Mouse (Mus musculus) ES-E14 (cell line): ENCODE results near the gene Fer. TPM values are rescaled to one million over a fixed set of nuclear protein-coding genes. Genes with fewer than 3 reads are reported as not detected.

Experiments used
- DNase-seq: peaks from one replicate; pipeline ENCODE4 v3.0.0-alpha.2; 2013; ENCODE audit warnings: low read depth, low spot score
- H3K27ac ChIP-seq: 2 replicates; pipeline ENCODE4 v1.5.1; 2012; ENCODE audit warnings: low read depth, mild to moderate bottlenecking, low read length, moderate library complexity, mixed read lengths; ENCODE audit not compliant: poor library complexity, insufficient read depth, severe bottlenecking
- H3K36me3 ChIP-seq: 2 replicates; pipeline ENCODE4 v1.6.1; 2012; ENCODE audit warnings: mild to moderate bottlenecking, low read length, moderate library complexity, mixed read lengths; ENCODE audit not compliant: control insufficient read depth, poor library complexity, insufficient read depth, severe bottlenecking
- H3K4me1 ChIP-seq, 2 experiments: fragments of 150-350 bp in 1 of 2; sonication (generic) in 1 of 2; 2 replicates each; pipeline ENCODE4 v1.6.1; 2012; ENCODE audit warnings: low read length in 2 of 2, mild to moderate bottlenecking in 1 of 2, mixed read lengths in 1 of 2; ENCODE audit not compliant: control insufficient read depth in 2 of 2, insufficient read depth in 2 of 2, poor library complexity in 1 of 2
- H3K4me3 ChIP-seq, 2 experiments: fragments of 150-350 bp in 1 of 2; sonication (generic) in 1 of 2; 2 replicates each; pipeline ENCODE4 v1.5.1; 2012; ENCODE audit warnings: low read length in 2 of 2, low read depth in 1 of 2, mild to moderate bottlenecking in 1 of 2, mixed read lengths in 1 of 2; ENCODE audit not compliant: insufficient read depth in 1 of 2, poor library complexity in 1 of 2, severe bottlenecking in 1 of 2
- H3K9ac ChIP-seq: 2 replicates; pipeline ENCODE4 v1.6.1; 2012; ENCODE audit warnings: low read depth, mild to moderate bottlenecking, low read length, mixed read lengths; ENCODE audit not compliant: poor library complexity, insufficient read depth, severe bottlenecking
- H3K9me3 ChIP-seq: fragments of 150-350 bp; sonication (generic); 2 replicates; pipeline ENCODE4 v1.6.1; 2012; ENCODE audit warnings: low read depth, mild to moderate bottlenecking, low read length; ENCODE audit not compliant: control insufficient read depth, insufficient read depth
- CHD2 ChIP-seq: IDR thresholded peaks from 2 replicates; pipeline ENCODE4 v1.6.1; 2014; ENCODE audit warnings: mild to moderate bottlenecking, low read depth, low read length, inconsistent platforms
- HCFC1 ChIP-seq: IDR thresholded peaks from 2 replicates; pipeline ENCODE4 v1.6.1; 2012; ENCODE audit warnings: low read length, inconsistent platforms, borderline replicate concordance; ENCODE audit not compliant: insufficient read depth
- MAFK ChIP-seq: IDR thresholded peaks from 2 replicates; pipeline ENCODE4 v1.6.1; 2014; ENCODE audit warnings: mild to moderate bottlenecking, low read depth, low read length, inconsistent platforms; ENCODE audit not compliant: insufficient read depth
- ZC3H11A ChIP-seq: IDR thresholded peaks from 2 replicates; pipeline ENCODE4 v1.6.1; 2012; ENCODE audit warnings: low read depth, mild to moderate bottlenecking, inconsistent platforms, low read length, borderline replicate concordance
- ZNF384 ChIP-seq: IDR thresholded peaks from 2 replicates; pipeline ENCODE4 v1.6.1; 2012; ENCODE audit warnings: low read depth, low read length, inconsistent platforms
- in situ Hi-C, 2 experiments: fragments of 600-800 bp; cut with MboI; formaldehyde crosslinking; loops; one replicate each; pipeline ENCODE4 v1.15.1; 2025; ENCODE audit warnings: low sequenced_read_pairs in 2 of 2, inconsistent platforms in 1 of 2; ENCODE audit not compliant: unreplicated experiment in 2 of 2
- total RNA-seq: library from RNA; depleted of rRNA; stranded (reverse); fragments of 300-350 nt; gene quantifications from 2 replicates; pipeline ENCODE4 v1.2.3, GENCODE M21; 2012

Gene Fer
- total RNA-seq, 1 experiment = 14.2 TPM

- in situ Hi-C loops = no loop called here
- TF ChIP-seq CHD2 (no peak), ZNF384 (no peak), ZC3H11A (no peak), HCFC1 (no peak), MAFK (no peak)
- H3K9me3 ChIP-seq = no peaks in the 10 kb centered on the region
- no peak overlapping the region for H3K27ac ChIP-seq
- H3K9ac ChIP-seq = no peak overlapping the region
- no peak overlapping the region for H3K4me3 ChIP-seq
- H3K36me3 ChIP-seq = no peaks in the 10 kb centered on the region; the same call in 1 of the 2 replicates
- peak; percentile 40 for DNase-seq
- H3K4me1 ChIP-seq = peaks cover 4 to 7% of the 10 kb centered on the region in 2 experiments
These were observed 190.8 kb downstream of the Fer start for GRCm38 (mm10) chr17:64053636-64054035.

- in situ Hi-C loops = no loop called here
- no peak for DNase-seq
- H3K4me3 ChIP-seq = no peak overlapping the region
These were observed 197.7 kb downstream of the Fer start for GRCm38 (mm10) chr17:64060529-64060928.

GRCm38 (mm10) chr17:64065243-64065642, 202.4 kb downstream of the Fer start:
- no peak for DNase-seq
- peaks cover 0 to 3% of the 10 kb centered on the region in 2 experiments; a peak in 1 of 4 replicates for H3K4me1 ChIP-seq
- in situ Hi-C loops = no loop called here
- no peak overlapping the region for H3K4me3 ChIP-seq
- H3K27ac ChIP-seq = no peak overlapping the region
- H3K9me3 ChIP-seq = no peaks in the 10 kb centered on the region
- no peak overlapping the region for H3K9ac ChIP-seq
- H3K36me3 ChIP-seq = no peaks in the 10 kb centered on the region
- TF ChIP-seq ZNF384 (no peak), CHD2 (no peak), ZC3H11A (no peak), MAFK (no peak), HCFC1 (no peak)

More at GRCm38 (mm10) chr17:64060529-64060928, 197.7 kb downstream of the Fer start:
- TF ChIP-seq ZC3H11A (no peak), CHD2 (no peak), HCFC1 (no peak), MAFK (no peak), ZNF384 (no peak)
- Histone ChIP-seq H3K9ac (no peak overlapping the region), H3K36me3 (no peaks in the 10 kb centered on the region), H3K9me3 (no peaks in the 10 kb centered on the region), H3K27ac (no peak overlapping the region), H3K4me1 (0 out of 4 replicates have a peak, but pooled peaks cover 0 to 2% of the 10 kb centered on the region in 2 experiments)

GRCm38 (mm10) chr17:64077392-64077791, 214.5 kb downstream of the Fer start:
- H3K36me3 ChIP-seq = no peaks in the 10 kb centered on the region
- DNase-seq = no peak
- no peak overlapping the region for H3K27ac ChIP-seq
- peaks cover 6 to 8% of the 10 kb centered on the region in 2 experiments; a peak in 3 of 4 replicates for H3K4me1 ChIP-seq
- no peak overlapping the region for H3K4me3 ChIP-seq
- TF ChIP-seq ZC3H11A = no peak
- TF ChIP-seq MAFK = no peak
- no peak for TF ChIP-seq CHD2
- no peak for TF ChIP-seq ZNF384
- TF ChIP-seq HCFC1 = no peak
- in situ Hi-C loops = no loop called here
- no peak overlapping the region for H3K9ac ChIP-seq
- no peaks in the 10 kb centered on the region for H3K9me3 ChIP-seq

- H3K27ac ChIP-seq = no peak overlapping the region
- no peak for DNase-seq
- no peaks in the 10 kb centered on the region for H3K4me1 ChIP-seq
- H3K4me3 ChIP-seq = no peak overlapping the region
- no peaks in the 10 kb centered on the region for H3K36me3 ChIP-seq
- TF ChIP-seq CHD2 (no peak), MAFK (no peak), ZC3H11A (no peak), ZNF384 (no peak), HCFC1 (no peak)
- H3K9me3 ChIP-seq = no peaks in the 10 kb centered on the region
- in situ Hi-C loops = no loop called here
- H3K9ac ChIP-seq = no peak overlapping the region
These were observed 221.9 kb downstream of the Fer start for GRCm38 (mm10) chr17:64084751-64085150.
